Mouse (Mus musculus): ENCODE results near the gene Spdye4a. TPM values are rescaled to one million over a fixed set of nuclear protein-coding genes. Genes with fewer than 3 reads are reported as not detected.

Spdye4a gene
- total and polyA plus RNA-seq, 2 experiments = not detected

DNA sequence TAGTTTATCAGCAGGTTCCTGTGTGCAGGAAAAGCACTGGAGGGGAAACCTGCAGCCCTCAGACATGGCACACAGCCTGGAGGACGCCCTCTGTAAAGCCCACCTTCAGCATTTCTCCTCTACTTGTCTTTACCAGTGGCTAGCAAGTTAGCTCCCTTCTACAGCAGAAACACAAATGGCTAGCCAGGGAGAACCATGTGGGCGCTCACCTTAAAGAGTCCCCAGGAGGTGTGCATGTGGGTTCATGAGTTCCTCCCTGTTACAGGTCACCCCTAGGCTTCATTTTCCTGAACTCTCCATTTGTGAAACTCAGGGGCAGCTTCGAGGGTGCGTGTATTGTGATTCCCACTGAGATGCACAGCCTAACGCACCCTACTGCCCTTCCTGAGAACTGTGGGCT, 29.1 kb upstream of the Spdye4a start:
- Histone ChIP-seq H3K9ac (ENCODE audit: low read depth, low read length) (no peak overlapping the region), H3K4me3 (ENCODE audit: insufficient read depth, low read depth, low read length) (no peak overlapping the region), H3K27me3 (ENCODE audit: control insufficient read depth, insufficient read depth, low read length) (peaks cover 17% of the 10 kb centered on the region), H3K27ac (replicated peaks; ENCODE audit: insufficient read depth, low read depth, low read length) (no peak overlapping the region), H3K36me3 (ENCODE audit: control insufficient read depth, insufficient read depth, low read length) (no peaks in the 10 kb centered on the region; the same call in 1 of the 2 replicates), H3K4me1 (ENCODE audit: control insufficient read depth, insufficient read depth, low read length) (no peaks in the 10 kb centered on the region), H3K79me2 (ENCODE audit: control insufficient read depth, insufficient read depth, low read length) (no peaks in the 10 kb centered on the region)
- TF ChIP-seq CTCF (IDR thresholded peaks at IDR 0.05; ENCODE audit: low read depth, low read length) (no peak), POLR2A (IDR thresholded peaks at IDR 0.05; ENCODE audit: extremely low read depth, insufficient read depth, low read length) (no peak)
- no peak for DNase-seq (ENCODE audit: extremely low read depth, low read depth, low spot score)
- WGBS = 94% methylated on average over 5 of the region's 5 CpGs

DNA sequence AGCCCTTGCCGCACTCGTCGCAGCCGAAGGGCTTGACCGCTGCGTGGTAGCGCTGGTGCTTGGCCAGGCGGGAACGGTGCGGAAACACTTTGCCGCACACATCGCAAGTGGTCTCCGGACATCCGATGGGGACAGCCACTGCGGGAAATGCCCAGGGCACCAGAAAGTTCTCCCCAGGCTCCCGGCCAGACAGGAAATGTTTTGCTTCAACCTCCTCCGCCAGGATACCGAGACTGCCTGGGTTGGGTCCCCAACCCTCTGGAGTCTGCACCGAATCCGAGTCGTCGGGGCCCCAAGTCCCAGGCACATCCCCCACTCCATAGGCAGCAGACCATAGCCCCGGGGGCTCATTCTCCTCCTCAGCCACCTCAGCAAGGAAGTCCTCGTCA, 28.4 kb upstream of the Spdye4a start:
- WGBS = 76% methylated on average over 24 of the region's 24 CpGs
- H3K4me1 ChIP-seq (ENCODE audit: control insufficient read depth, insufficient read depth, low read length) = no peaks in the 10 kb centered on the region
- no peak overlapping the region for H3K4me3 ChIP-seq (ENCODE audit: insufficient read depth, low read depth, low read length)
- peaks cover 17% of the 10 kb centered on the region for H3K27me3 ChIP-seq (ENCODE audit: control insufficient read depth, insufficient read depth, low read length)
- H3K9ac ChIP-seq (ENCODE audit: low read depth, low read length) = no peak overlapping the region
- no peak overlapping the region for H3K27ac ChIP-seq (replicated peaks; ENCODE audit: insufficient read depth, low read depth, low read length)
- no peak for DNase-seq (ENCODE audit: extremely low read depth, low read depth, low spot score)
- TF ChIP-seq CTCF (IDR thresholded peaks at IDR 0.05; ENCODE audit: low read depth, low read length) = no peak
- no peak for TF ChIP-seq POLR2A (IDR thresholded peaks at IDR 0.05; ENCODE audit: extremely low read depth, insufficient read depth, low read length)
- H3K79me2 ChIP-seq (ENCODE audit: control insufficient read depth, insufficient read depth, low read length) = no peaks in the 10 kb centered on the region
- H3K36me3 ChIP-seq (ENCODE audit: control insufficient read depth, insufficient read depth, low read length) = no peaks in the 10 kb centered on the region; the same call in 1 of the 2 replicates

DNA sequence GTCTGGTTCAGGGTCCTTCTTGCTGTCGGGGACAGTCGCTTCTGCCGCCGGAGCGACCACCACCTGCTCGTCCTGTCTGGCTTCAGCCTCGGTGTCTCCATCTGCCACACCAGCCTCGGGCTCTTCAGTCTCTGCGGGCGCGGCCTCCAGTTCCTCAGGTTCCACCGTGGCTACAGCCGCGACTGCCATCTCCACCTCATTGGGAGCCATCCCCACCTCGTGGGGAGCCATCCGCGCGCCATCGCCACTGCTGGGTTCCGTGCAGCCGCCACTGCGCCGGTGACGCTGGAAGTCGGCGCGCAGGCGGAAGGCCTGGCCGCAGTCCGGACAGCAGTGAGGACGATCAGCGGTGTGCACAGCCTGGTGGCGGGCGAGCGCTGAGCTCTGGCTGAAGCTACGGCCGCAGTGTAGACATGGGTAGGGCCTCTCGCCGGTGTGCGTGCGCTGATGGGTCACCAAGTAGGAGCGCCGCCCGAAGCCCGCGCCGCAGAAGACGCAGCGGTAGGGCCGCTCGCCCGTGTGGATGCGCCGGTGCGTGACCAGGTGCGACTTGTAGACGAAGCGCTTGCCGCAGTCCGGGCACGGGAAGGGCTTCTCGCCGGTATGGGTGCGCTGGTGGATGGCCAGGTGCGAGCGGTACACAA, 27.9 kb upstream of the Spdye4a start:
- TF ChIP-seq POLR2A (IDR thresholded peaks at IDR 0.05; ENCODE audit: extremely low read depth, insufficient read depth, low read length) (no peak), CTCF (IDR thresholded peaks at IDR 0.05; ENCODE audit: low read depth, low read length) (no peak)
- no peak for DNase-seq (ENCODE audit: extremely low read depth, low read depth, low spot score)
- Histone ChIP-seq H3K4me3 (ENCODE audit: insufficient read depth, low read depth, low read length) (no peak overlapping the region), H3K79me2 (ENCODE audit: control insufficient read depth, insufficient read depth, low read length) (no peaks in the 10 kb centered on the region), H3K36me3 (ENCODE audit: control insufficient read depth, insufficient read depth, low read length) (no peaks in the 10 kb centered on the region; the same call in 1 of the 2 replicates), H3K4me1 (ENCODE audit: control insufficient read depth, insufficient read depth, low read length) (no peaks in the 10 kb centered on the region), H3K9ac (ENCODE audit: low read depth, low read length) (no peak overlapping the region), H3K27me3 (ENCODE audit: control insufficient read depth, insufficient read depth, low read length) (peaks cover 17% of the 10 kb centered on the region), H3K27ac (replicated peaks; ENCODE audit: insufficient read depth, low read depth, low read length) (no peak overlapping the region)
- WGBS = 70% methylated on average over 66 of the region's 66 CpGs

DNA sequence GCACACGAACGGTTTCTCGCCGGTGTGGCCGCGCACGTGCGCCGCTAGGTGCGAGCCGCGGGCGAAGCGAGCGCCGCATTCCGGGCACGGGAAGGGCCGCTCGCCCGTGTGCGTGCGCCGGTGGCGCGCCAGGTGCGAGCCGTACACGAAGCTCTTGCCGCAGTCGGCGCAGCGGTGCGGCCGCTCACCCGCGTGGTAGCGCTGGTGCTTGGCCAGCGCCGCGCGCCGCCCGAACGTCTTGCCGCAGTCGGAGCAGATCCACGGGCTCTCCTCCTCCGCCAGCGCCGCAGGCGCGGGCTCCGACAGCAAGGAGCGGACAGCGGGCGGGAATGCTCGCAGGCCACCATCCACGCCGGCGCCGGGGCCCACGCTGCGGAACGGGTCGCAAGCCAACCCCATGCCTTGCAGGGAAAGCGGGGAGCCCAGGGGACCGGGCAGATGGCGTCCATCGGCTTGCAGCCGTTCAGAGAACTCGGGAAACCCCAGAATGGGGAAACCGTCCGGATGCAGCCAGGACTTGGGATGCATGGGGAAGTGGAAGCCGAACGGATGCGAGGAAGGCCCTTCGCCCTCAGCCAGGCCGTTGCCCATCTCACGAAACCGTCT, 27.3 kb upstream of the Spdye4a start:
- Histone ChIP-seq H3K4me1 (ENCODE audit: control insufficient read depth, insufficient read depth, low read length) (no peaks in the 10 kb centered on the region), H3K9ac (ENCODE audit: low read depth, low read length) (no peak overlapping the region), H3K27me3 (ENCODE audit: control insufficient read depth, insufficient read depth, low read length) (peaks cover 17% of the 10 kb centered on the region), H3K27ac (replicated peaks; ENCODE audit: insufficient read depth, low read depth, low read length) (no peak overlapping the region), H3K36me3 (ENCODE audit: control insufficient read depth, insufficient read depth, low read length) (no peaks in the 10 kb centered on the region; the same call in 1 of the 2 replicates), H3K4me3 (ENCODE audit: insufficient read depth, low read depth, low read length) (no peak overlapping the region), H3K79me2 (ENCODE audit: control insufficient read depth, insufficient read depth, low read length) (no peaks in the 10 kb centered on the region)
- WGBS = 42% methylated on average over 81 of the region's 81 CpGs
- TF ChIP-seq POLR2A (IDR thresholded peaks at IDR 0.05; ENCODE audit: extremely low read depth, insufficient read depth, low read length) = no peak
- no peak for TF ChIP-seq CTCF (IDR thresholded peaks at IDR 0.05; ENCODE audit: low read depth, low read length)
- no peak for DNase-seq (ENCODE audit: extremely low read depth, low read depth, low spot score)

DNA sequence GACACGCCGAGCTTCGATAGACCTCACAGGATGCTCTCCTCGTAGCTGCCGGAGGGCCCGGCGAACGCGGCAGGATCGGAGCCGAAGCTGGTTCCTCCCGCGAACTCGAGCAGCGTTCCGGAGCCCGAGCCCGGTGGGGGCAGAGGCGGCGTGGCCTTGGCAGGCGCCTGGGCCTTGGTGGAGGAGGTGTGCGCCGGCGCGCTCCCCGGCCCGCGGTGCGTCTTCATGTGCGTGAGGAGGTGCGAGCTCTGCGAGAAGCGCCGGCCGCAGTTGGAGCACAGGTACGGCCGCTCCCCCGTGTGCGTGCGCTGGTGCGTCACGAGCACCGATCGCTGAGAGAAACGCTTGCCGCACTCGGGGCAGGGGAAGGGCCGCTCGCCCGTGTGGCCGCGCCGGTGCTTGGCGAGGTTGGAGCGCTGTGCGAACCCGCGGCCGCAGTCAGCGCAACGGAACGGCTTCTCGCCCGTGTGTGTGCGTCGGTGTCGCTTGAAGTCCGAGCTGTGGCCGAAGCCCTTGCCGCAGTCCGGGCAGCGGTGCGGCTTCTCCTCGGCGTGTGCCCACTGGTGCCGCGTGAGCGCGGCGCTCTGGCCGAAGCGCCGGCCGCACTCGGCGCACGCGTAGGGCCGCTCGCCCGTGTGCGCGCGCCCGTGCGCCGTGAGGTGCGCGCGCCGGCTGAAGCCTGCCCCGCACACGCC, 26.6 kb upstream of the Spdye4a start:
- H3K9ac ChIP-seq (ENCODE audit: low read depth, low read length) = no peak overlapping the region
- no peaks in the 10 kb centered on the region; the same call in 1 of the 2 replicates for H3K36me3 ChIP-seq (ENCODE audit: control insufficient read depth, insufficient read depth, low read length)
- no peak overlapping the region for H3K4me3 ChIP-seq (ENCODE audit: insufficient read depth, low read depth, low read length)
- H3K79me2 ChIP-seq (ENCODE audit: control insufficient read depth, insufficient read depth, low read length) = no peaks in the 10 kb centered on the region
- no peak for DNase-seq (ENCODE audit: extremely low read depth, low read depth, low spot score)
- H3K27me3 ChIP-seq (ENCODE audit: control insufficient read depth, insufficient read depth, low read length) = peaks cover 17% of the 10 kb centered on the region
- no peak overlapping the region for H3K27ac ChIP-seq (replicated peaks; ENCODE audit: insufficient read depth, low read depth, low read length)
- TF ChIP-seq CTCF (IDR thresholded peaks at IDR 0.05; ENCODE audit: low read depth, low read length) (no peak), POLR2A (IDR thresholded peaks at IDR 0.05; ENCODE audit: extremely low read depth, insufficient read depth, low read length) (no peak)
- no peaks in the 10 kb centered on the region for H3K4me1 ChIP-seq (ENCODE audit: control insufficient read depth, insufficient read depth, low read length)
- WGBS = 25% methylated on average over 103 of the region's 103 CpGs

Data from liver, adult 2 months (tissue).